Mouse (Mus musculus): ENCODE results near the gene Vmn2r21. TPM values are rescaled to one million over a fixed set of nuclear protein-coding genes. Genes with fewer than 3 reads are reported as not detected.
"Not testable (repeated sequence)": the region's sequence is repeated elsewhere in the genome, so short reads cannot be mapped to it uniquely, and the experiment has no call there.

The Vmn2r21 gene
- not detected in 2 replicates for polyA plus RNA-seq (2012; ENCODE audit: insufficient read depth, low replicate concordance)

GRCm38 (mm10) chr6:123533306-123533705, at the start of gene Vmn2r21:
Gene Vmn2r21, minus strand, starts transcription at chr6:123533406.
- H3K4me1 ChIP-seq; H3K9me3 ChIP-seq; H3K27me3 ChIP-seq (replicated peaks); H3K36me3 ChIP-seq (replicated peaks; ENCODE audit: low read length); H3K4me3 ChIP-seq (replicated peaks): not testable (repeated sequence)

GRCm38 (mm10) chr6:123574698-123575097, 41.5 kb upstream of the Vmn2r21 start:
- not testable (repeated sequence) for H3K36me3 ChIP-seq (replicated peaks; ENCODE audit: low read length); H3K4me3 ChIP-seq (replicated peaks); H3K27me3 ChIP-seq (replicated peaks); H3K9me3 ChIP-seq; H3K4me1 ChIP-seq

- H3K4me1 ChIP-seq; H3K9me3 ChIP-seq; H3K27me3 ChIP-seq (replicated peaks); H3K4me3 ChIP-seq (replicated peaks); H3K36me3 ChIP-seq (replicated peaks; ENCODE audit: low read length): not testable (repeated sequence)
Observed at GRCm38 (mm10) chr6:123539755-123540154, 6.5 kb upstream of the Vmn2r21 start.

- not testable (repeated sequence) for H3K4me3 ChIP-seq (replicated peaks); H3K27me3 ChIP-seq (replicated peaks); H3K4me1 ChIP-seq; H3K9me3 ChIP-seq; H3K36me3 ChIP-seq (replicated peaks; ENCODE audit: low read length)
Observed at GRCm38 (mm10) chr6:123522263-123523011, 10.8 kb downstream of the Vmn2r21 start.

GRCm38 (mm10) chr6:123473045-123473444, 60.2 kb downstream of the Vmn2r21 start:
- not testable (repeated sequence) for H3K36me3 ChIP-seq (replicated peaks; ENCODE audit: low read length); H3K27me3 ChIP-seq (replicated peaks)

GRCm38 (mm10) chr6:123472458-123472987, 60.7 kb downstream of the Vmn2r21 start:
- H3K4me1 ChIP-seq; H3K4me3 ChIP-seq (replicated peaks); H3K36me3 ChIP-seq (replicated peaks; ENCODE audit: low read length); H3K9me3 ChIP-seq; H3K27me3 ChIP-seq (replicated peaks): not testable (repeated sequence)

More at GRCm38 (mm10) chr6:123473045-123473444, 60.2 kb downstream of the Vmn2r21 start:
- not testable (repeated sequence) for H3K9me3 ChIP-seq; H3K4me3 ChIP-seq (replicated peaks); H3K4me1 ChIP-seq

DNA sequence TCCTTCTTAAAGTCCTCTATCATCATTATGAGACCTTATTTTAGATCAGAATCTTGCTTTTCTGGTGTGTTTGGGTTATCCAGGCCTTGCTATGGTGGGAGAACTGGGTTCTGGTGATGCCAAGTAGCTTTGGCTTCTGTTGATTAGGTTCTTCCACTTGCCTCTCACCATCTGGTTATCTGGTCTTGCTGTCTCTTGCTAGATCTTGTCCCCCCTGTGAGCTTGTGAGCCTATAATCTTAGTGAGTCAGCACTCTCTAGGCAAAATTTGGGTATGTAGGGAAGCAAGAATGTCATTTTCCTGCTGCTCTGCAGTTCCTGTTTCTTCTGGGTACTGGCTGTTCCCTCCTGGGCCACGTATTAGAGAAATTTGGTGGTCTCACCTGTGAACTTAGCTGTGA, 64.6 kb downstream of the Vmn2r21 start:
- not testable (repeated sequence) for H3K4me1 ChIP-seq; H3K27me3 ChIP-seq (replicated peaks); H3K36me3 ChIP-seq (replicated peaks; ENCODE audit: low read length); H3K9me3 ChIP-seq; H3K4me3 ChIP-seq (replicated peaks)

Other genes starting within 250 kb of the Vmn2r21 start
- gene Clec4e, start 243.5 kb downstream of the Vmn2r21 start, polyA plus RNA-seq (2012; ENCODE audit: insufficient read depth, low replicate concordance) = 1.0 TPM in 1 of 2 replicates, not detected in the other
- not detected in 2 replicates for gene Vmn2r19, start 225.1 kb downstream of the Vmn2r21 start, polyA plus RNA-seq (2012; ENCODE audit: insufficient read depth, low replicate concordance)
- not detected in 2 replicates for gene Vmn2r20, start 115.3 kb downstream of the Vmn2r21 start, polyA plus RNA-seq (2012; ENCODE audit: insufficient read depth, low replicate concordance)
- not detected in 2 replicates for gene Vmn2r22, start 117.3 kb upstream of the Vmn2r21 start, polyA plus RNA-seq (2012; ENCODE audit: insufficient read depth, low replicate concordance)
- not detected in 2 replicates for gene Vmn2r23, start 169.3 kb upstream of the Vmn2r21 start, polyA plus RNA-seq (2012; ENCODE audit: insufficient read depth, low replicate concordance)
- not detected in 2 replicates for gene Vmn2r24, start 245.5 kb upstream of the Vmn2r21 start, polyA plus RNA-seq (2012; ENCODE audit: insufficient read depth, low replicate concordance)

Measured in megakaryocyte, embryonic 14.5 days (primary cell).